Mouse (Mus musculus) testis, adult 2 months (tissue): ENCODE results near the gene D430019H16Rik.

ENCODE experiments used
- CTCF ChIP-seq: fragments of 200-500 bp; IDR thresholded peaks from 2 replicates; pipeline ENCODE4 v1.5.1; 2012; ENCODE audit warnings: low read depth, mild to moderate bottlenecking, inconsistent platforms, low read length, moderate library complexity; ENCODE audit not compliant: control insufficient read depth, insufficient read depth, insufficient replicate concordance
- POLR2A ChIP-seq: fragments of 200-500 bp; IDR thresholded peaks from 2 replicates; pipeline ENCODE4 v1.6.1; 2012; ENCODE audit warnings: low read depth, mild to moderate bottlenecking, inconsistent platforms, low read length, moderate library complexity; ENCODE audit not compliant: control insufficient read depth

DNA sequence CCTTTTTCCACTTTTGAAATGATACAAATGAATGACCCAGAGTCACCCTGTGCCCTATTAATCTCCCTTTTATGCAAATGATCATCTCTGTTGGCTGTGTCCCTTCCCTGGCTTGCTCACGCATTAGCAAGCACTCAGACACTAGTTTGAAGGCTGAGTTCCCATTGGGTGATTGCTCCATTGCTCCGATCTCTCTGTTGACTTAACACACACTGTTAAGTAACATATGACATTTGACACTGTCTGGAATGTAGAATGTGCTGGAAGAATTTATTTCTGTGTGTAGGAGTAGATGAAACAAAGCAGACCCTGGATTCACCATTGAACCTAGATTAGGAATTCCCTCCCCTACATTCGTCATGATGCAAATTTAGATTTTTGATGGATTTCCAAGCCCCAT is 20.8 kb upstream of the D430019H16Rik start:
- TF ChIP-seq CTCF (no peak), POLR2A (no peak)
